Mouse (Mus musculus) bone marrow macrophage, adult 2 months (primary cell): ENCODE measurements around the gene Dagla. TPM values are rescaled to one million over a fixed set of nuclear protein-coding genes. Genes with fewer than 3 reads are reported as not detected.

ENCODE experiments used
- H3K27ac ChIP-seq: 2 replicates; pipeline ENCODE4 v1.5.1; 2012; ENCODE audit warnings: low read depth, low read length; ENCODE audit not compliant: insufficient read depth
- H3K4me1 ChIP-seq: 2 replicates; pipeline ENCODE4 v1.6.1; 2012; ENCODE audit warnings: low read length; ENCODE audit not compliant: control insufficient read depth, insufficient read depth
- H3K4me3 ChIP-seq: 2 replicates; pipeline ENCODE4 v1.5.1; 2012; ENCODE audit warnings: mild to moderate bottlenecking, low read length, moderate library complexity; ENCODE audit not compliant: insufficient read depth
- CTCF ChIP-seq: IDR thresholded peaks from 2 replicates; pipeline ENCODE4 v1.5.1; 2012; ENCODE audit warnings: low read depth, mild to moderate bottlenecking, low read length, moderate library complexity
- POLR2A ChIP-seq: IDR thresholded peaks from 2 replicates; pipeline ENCODE4 v1.6.1; 2012; ENCODE audit warnings: mild to moderate bottlenecking, low read depth, low read length, borderline replicate concordance
- polyA plus RNA-seq: library from polyadenylated mRNA; stranded (reverse); fragments of >200 nt; gene quantifications from 2 replicates; pipeline ENCODE4 v1.2.4, GENCODE M21; 2012; ENCODE audit not compliant: missing spikeins, insufficient read depth, insufficient read length

Dagla gene
- polyA plus RNA-seq, 1 experiment: 3.2 TPM

- H3K4me1 ChIP-seq: peaks cover 7% of the 10 kb centered on the region
- no peak for TF ChIP-seq POLR2A
- no peak for TF ChIP-seq CTCF
- no peak overlapping the region for H3K27ac ChIP-seq
- no peak overlapping the region for H3K4me3 ChIP-seq
Measured at GRCm38 (mm10) chr19:10308990-10309389, 4.3 kb upstream of the Dagla start.

DNA sequence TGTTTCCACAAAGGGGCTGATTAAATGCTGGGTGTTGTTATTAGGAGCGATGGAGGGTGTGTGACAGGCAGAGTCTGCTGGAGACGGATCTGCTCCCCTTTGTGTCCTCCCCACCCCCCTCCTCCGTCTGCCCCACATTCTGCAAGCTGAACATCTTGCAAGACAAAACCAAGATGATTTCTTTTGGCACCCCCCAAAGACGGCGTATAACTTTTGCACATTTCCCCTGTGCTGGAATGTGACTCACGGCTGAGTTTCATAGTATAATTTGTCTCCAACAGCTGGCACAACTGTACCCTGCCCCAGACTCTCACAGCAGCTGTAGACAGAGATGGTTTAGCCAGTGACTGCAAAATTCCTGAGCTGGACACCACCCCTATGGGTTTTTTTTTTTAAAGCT is 3.3 kb upstream of the Dagla start:
- peaks cover 10% of the 10 kb centered on the region for H3K4me1 ChIP-seq
- H3K4me3 ChIP-seq: no peak overlapping the region
- no peak overlapping the region for H3K27ac ChIP-seq
- no peak for TF ChIP-seq POLR2A
- TF ChIP-seq CTCF: no peak

- Histone ChIP-seq H3K27ac (no peak overlapping the region), H3K4me3 (no peak overlapping the region)
- TF ChIP-seq CTCF: no peak
- TF ChIP-seq POLR2A: no peak
Measured at GRCm38 (mm10) chr19:10307351-10307750, 2.7 kb upstream of the Dagla start.

GRCm38 (mm10) chr19:10306521-10307243 is 2.0 kb upstream of the Dagla start:
- peaks cover 11% of the 10 kb centered on the region for H3K4me1 ChIP-seq
- H3K4me3 ChIP-seq: no peak overlapping the region
- H3K27ac ChIP-seq: no peak overlapping the region
- TF ChIP-seq CTCF: no peak
- TF ChIP-seq POLR2A: no peak

More at GRCm38 (mm10) chr19:10307351-10307750, 2.7 kb upstream of the Dagla start:
- peaks cover 11% of the 10 kb centered on the region for H3K4me1 ChIP-seq

DNA sequence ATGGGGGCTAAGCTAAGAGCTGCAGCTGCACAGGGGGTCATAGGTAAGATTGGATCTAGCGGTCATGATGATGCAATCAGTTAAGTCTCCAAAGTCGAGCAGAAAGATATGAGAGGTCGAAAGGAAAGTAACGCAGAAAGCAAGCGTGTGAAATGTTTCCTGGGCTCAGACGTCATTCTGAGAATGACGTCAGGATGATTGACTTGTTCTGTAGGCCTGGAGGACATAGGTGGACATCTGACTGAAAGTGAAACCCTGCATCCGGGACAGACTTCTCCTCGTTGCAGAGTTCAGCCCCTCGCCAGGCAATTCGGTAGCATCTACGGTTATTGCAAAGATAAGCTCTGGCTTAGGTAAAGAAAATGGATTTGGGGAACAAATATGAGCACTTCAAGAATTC is 963 bp upstream of the Dagla start:
- no peak overlapping the region for H3K27ac ChIP-seq
- no peak for TF ChIP-seq CTCF
- TF ChIP-seq POLR2A: no peak
- H3K4me1 ChIP-seq: peaks cover 11% of the 10 kb centered on the region
- no peak overlapping the region for H3K4me3 ChIP-seq

DNA sequence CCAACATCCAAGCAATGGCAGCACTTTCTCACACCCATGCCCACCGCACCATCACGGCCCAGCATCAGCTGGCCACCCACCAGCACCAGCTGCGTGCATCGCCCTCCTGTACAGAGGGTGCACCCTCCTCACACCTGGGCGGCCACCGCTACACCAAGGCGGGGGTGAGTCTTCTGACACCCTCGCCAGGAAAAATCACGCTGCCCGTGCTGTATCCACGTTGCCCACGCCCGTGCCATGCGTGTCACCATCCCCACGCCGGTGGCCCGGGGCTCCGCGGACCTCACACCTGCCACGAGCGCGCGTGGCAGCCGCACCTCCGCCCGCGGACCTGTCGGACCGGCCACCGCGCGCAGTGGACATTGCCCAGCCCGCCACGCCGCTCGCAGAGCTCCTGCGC is 282 bp downstream of the Dagla start:
- TF ChIP-seq CTCF (no peak), POLR2A (no peak)
- Histone ChIP-seq H3K4me3 (peak overlapping the region; percentile 66), H3K27ac (no peak overlapping the region), H3K4me1 (peaks cover 11% of the 10 kb centered on the region)

- Histone ChIP-seq H3K27ac (no peak overlapping the region), H3K4me1 (peaks cover 11% of the 10 kb centered on the region), H3K4me3 (no peak overlapping the region)
- TF ChIP-seq POLR2A: no peak
Measured at GRCm38 (mm10) chr19:10302852-10303251, 1.8 kb downstream of the Dagla start.

GRCm38 (mm10) chr19:10301866-10302356 is 2.8 kb downstream of the Dagla start:
- H3K4me3 ChIP-seq: no peak overlapping the region
- TF ChIP-seq CTCF (no peak), POLR2A (no peak)
- peaks cover 15% of the 10 kb centered on the region for H3K4me1 ChIP-seq
- H3K27ac ChIP-seq: no peak overlapping the region

DNA sequence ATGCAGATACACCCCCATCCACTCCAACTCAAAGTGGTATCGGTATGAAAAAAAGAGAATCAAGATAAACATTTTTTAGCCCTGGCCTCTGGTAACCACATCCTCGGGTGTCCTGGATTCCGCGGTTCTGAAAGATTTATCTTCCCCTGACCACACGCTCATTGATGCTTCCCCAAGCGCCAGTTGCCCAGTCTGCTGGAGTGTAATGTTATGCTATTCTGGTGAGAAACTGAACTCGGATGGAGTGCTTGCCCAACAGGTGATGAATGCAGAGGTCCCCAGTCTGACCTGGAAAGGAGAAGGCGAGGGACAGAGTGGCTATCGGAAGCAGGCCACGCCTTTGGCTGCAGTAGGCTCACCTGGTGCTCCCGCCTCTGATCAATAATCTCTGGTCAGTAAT is 3.4 kb downstream of the Dagla start:
- TF ChIP-seq CTCF: no peak
- no peak for TF ChIP-seq POLR2A
- peaks cover 20% of the 10 kb centered on the region for H3K4me1 ChIP-seq
- H3K27ac ChIP-seq: no peak overlapping the region
- no peak overlapping the region for H3K4me3 ChIP-seq

DNA sequence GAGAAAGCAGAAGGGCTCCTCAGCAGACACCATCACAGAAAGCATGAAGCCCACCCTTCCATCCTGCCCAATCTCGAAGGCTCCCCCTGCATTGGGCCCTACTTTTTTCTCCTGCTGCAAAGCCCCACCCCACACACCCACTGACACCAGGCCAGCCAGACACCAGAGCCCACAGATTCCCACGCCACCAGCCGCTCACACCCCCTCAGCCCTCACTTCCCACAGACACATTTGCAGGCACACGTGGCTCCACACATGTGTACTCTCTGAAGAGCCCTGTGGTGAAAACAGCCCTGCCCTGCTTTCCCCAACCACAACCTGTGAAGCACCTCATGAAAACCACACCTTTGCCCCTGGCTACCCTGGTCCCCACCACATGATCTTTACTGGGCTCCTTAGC is 3.9 kb downstream of the Dagla start:
- H3K27ac ChIP-seq: no peak overlapping the region
- no peak for TF ChIP-seq POLR2A
- TF ChIP-seq CTCF: no peak
- peaks cover 22% of the 10 kb centered on the region for H3K4me1 ChIP-seq
- no peak overlapping the region for H3K4me3 ChIP-seq

DNA sequence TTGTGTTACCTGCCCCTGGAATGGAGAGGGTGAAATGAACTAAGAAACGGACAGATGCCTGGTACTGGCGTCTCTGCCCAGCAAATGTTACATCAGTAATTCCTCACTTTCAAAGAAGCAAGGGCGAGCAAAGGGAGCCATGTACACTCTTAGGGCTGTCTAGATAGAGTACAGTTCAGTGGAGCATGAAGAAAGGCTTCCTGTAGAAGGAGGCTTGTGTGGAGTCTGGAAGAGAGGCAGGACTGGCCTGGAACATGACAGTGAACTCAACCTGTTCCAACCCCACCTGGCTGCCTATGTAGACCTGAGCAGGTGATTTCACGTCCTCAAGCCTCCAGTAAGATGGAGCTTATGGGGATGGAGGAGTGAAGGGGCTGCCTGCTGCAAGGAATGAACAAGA is 6.4 kb downstream of the Dagla start:
- TF ChIP-seq CTCF: no peak
- no peak for TF ChIP-seq POLR2A
- Histone ChIP-seq H3K4me1 (peaks cover 37% of the 10 kb centered on the region), H3K4me3 (no peak overlapping the region), H3K27ac (no peak overlapping the region)
